Mouse (Mus musculus): Measurements from ENCODE around the gene Mybl2. TPM values are rescaled to one million over a fixed set of nuclear protein-coding genes. Genes with fewer than 3 reads are reported as not detected.
A peak's percentile ranks its signal among the peaks of the same experiment; 100 is the strongest.
"Not testable (repeated sequence)": the region's sequence is repeated elsewhere in the genome, so short reads cannot be mapped to it uniquely, and the experiment has no call there.

Gene Mybl2
- 1 to 10 TPM; 4.3 to 5.7 TPM for total RNA-seq (2021)

GRCm38 (mm10) chr2:163054335-163054840, at the start of gene Mybl2:
TSS of gene Mybl2 (plus strand) at chr2:163054687.
- intact Hi-C loops (cut with DNase I) = no loop called here
- peak; percentile 95 for DNase-seq

GRCm38 (mm10) chr2:163007299-163007698, 47.2 kb upstream of the Mybl2 start:
- DNase-seq = no peak
- intact Hi-C loops (cut with DNase I) = no loop called here

GRCm38 (mm10) chr2:163016916-163017743, 37.4 kb upstream of the Mybl2 start, which contains the start of gene Ift52:
TSS of gene Ift52 (plus strand) at chr2:163017354.
- intact Hi-C loops (cut with DNase I) = no loop called here
- peak; percentile 90 for DNase-seq

- intact Hi-C loops (cut with DNase I) = no loop called here
- DNase-seq = no peak
Measured at GRCm38 (mm10) chr2:163031289-163031688, 23.2 kb upstream of the Mybl2 start.

GRCm38 (mm10) chr2:163031757-163032156, 22.7 kb upstream of the Mybl2 start:
- no peak for DNase-seq

GRCm38 (mm10) chr2:163032622-163033021, 21.9 kb upstream of the Mybl2 start:
- intact Hi-C loops (cut with DNase I) = no loop called here
- DNase-seq = no peak

More at GRCm38 (mm10) chr2:163031757-163032156, 22.7 kb upstream of the Mybl2 start:
- intact Hi-C loops (cut with DNase I) = no loop called here

GRCm38 (mm10) chr2:163039940-163040339, 14.5 kb upstream of the Mybl2 start:
- intact Hi-C loops (cut with DNase I) = loop anchor here (10.0 kb wide), 1 partner anchor 365 kb away; no protein-coding TSS in a partner anchor
- no peak for DNase-seq

- DNase-seq = peak; percentile 84
- intact Hi-C loops (cut with DNase I) = loop anchor here (10.0 kb wide), 1 partner anchor 357 kb away; no protein-coding TSS in a partner anchor
Measured at GRCm38 (mm10) chr2:163048125-163048524, 6.4 kb upstream of the Mybl2 start.

GRCm38 (mm10) chr2:163049116-163049515, 5.4 kb upstream of the Mybl2 start:
- DNase-seq = no peak
- intact Hi-C loops (cut with DNase I) = loop anchor here (10.0 kb wide), 1 partner anchor 356 kb away; no protein-coding TSS in a partner anchor

GRCm38 (mm10) chr2:163051691-163052090, 2.8 kb upstream of the Mybl2 start:
- DNase-seq = no peak
- intact Hi-C loops (cut with DNase I) = no loop called here

GRCm38 (mm10) chr2:163052101-163052500, 2.4 kb upstream of the Mybl2 start:
- intact Hi-C loops (cut with DNase I) = no loop called here

GRCm38 (mm10) chr2:163052826-163053225, 1.7 kb upstream of the Mybl2 start:
- intact Hi-C loops (cut with DNase I) = no loop called here
- no peak for DNase-seq

More at GRCm38 (mm10) chr2:163052101-163052500, 2.4 kb upstream of the Mybl2 start:
- DNase-seq = no peak

GRCm38 (mm10) chr2:163054891-163055494, 506 bp downstream of the Mybl2 start:
- peak; percentile 17 for DNase-seq

GRCm38 (mm10) chr2:163055715-163056114, 1.2 kb downstream of the Mybl2 start:
- no peak for DNase-seq
- intact Hi-C loops (cut with DNase I) = no loop called here

More at GRCm38 (mm10) chr2:163054891-163055494, 506 bp downstream of the Mybl2 start:
- intact Hi-C loops (cut with DNase I) = no loop called here

GRCm38 (mm10) chr2:163056584-163056983, 2.1 kb downstream of the Mybl2 start:
- intact Hi-C loops (cut with DNase I) = no loop called here

GRCm38 (mm10) chr2:163058981-163059380, 4.5 kb downstream of the Mybl2 start:
- intact Hi-C loops (cut with DNase I) = not testable (repeated sequence)

More at GRCm38 (mm10) chr2:163056584-163056983, 2.1 kb downstream of the Mybl2 start:
- no peak for DNase-seq

GRCm38 (mm10) chr2:163060630-163061029, 6.1 kb downstream of the Mybl2 start:
- no peak for DNase-seq
- intact Hi-C loops (cut with DNase I) = no loop called here

More at GRCm38 (mm10) chr2:163058981-163059380, 4.5 kb downstream of the Mybl2 start:
- DNase-seq = not testable (repeated sequence)

- intact Hi-C loops (cut with DNase I) = no loop called here
- no peak for DNase-seq
Measured at GRCm38 (mm10) chr2:163061203-163062118, 7.0 kb downstream of the Mybl2 start.

- intact Hi-C loops (cut with DNase I) = no loop called here
- no peak for DNase-seq
Measured at GRCm38 (mm10) chr2:163062119-163062508, 7.6 kb downstream of the Mybl2 start.

- intact Hi-C loops (cut with DNase I) = no loop called here
- no peak for DNase-seq
Measured at GRCm38 (mm10) chr2:163066326-163066725, 11.8 kb downstream of the Mybl2 start.

Measured in left cerebral cortex, postnatal 4 days (tissue).